Mouse (Mus musculus) layer of hippocampus, adult 8-10 months (tissue): ENCODE measurements around the gene Steap2. TPM values are rescaled to one million over a fixed set of nuclear protein-coding genes. Genes with fewer than 3 reads are reported as not detected.
A peak's percentile ranks its signal among the peaks of the same experiment; 100 is the strongest.

Source experiments
- DNase-seq, 2 experiments: peaks; one replicate each; pipeline ENCODE4 v3.0.0; 2022; ENCODE audit warnings: low spot score in 2 of 2
- total RNA-seq, 4 experiments: library from RNA; stranded (reverse); gene quantifications; 2 replicates each; pipeline ENCODE4 v1.2.4; 2022

The Steap2 gene
- total RNA-seq, 4 experiments from 2014 or later = 5.3 to 5.9 (median 5.5) TPM

DNA sequence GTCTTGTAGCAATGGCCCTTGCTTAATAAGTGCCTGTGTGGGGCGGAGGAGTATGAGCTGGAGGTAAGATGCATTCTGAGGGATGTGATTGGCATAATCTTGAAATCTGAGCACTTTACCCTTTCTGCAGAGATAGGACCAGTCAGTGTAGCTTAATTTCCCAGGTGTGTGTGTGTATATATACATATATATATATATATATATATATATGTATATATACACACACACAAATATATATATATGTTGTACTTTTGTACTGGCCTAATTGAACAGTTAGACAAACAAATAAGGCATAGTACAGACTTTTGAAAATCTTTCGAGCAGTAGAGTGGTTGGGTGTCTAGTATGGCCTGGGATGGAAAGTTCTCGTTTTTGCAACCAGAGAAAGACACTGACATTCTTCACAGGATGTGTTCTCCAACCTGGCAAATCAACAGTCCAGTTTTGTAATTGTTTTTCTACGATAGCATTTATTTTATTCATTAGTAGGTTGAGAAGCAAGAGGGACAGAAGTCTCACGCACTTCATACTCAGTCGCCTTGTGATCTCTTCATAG is 29.9 kb downstream of the Steap2 start:
- no peak for DNase-seq

DNA sequence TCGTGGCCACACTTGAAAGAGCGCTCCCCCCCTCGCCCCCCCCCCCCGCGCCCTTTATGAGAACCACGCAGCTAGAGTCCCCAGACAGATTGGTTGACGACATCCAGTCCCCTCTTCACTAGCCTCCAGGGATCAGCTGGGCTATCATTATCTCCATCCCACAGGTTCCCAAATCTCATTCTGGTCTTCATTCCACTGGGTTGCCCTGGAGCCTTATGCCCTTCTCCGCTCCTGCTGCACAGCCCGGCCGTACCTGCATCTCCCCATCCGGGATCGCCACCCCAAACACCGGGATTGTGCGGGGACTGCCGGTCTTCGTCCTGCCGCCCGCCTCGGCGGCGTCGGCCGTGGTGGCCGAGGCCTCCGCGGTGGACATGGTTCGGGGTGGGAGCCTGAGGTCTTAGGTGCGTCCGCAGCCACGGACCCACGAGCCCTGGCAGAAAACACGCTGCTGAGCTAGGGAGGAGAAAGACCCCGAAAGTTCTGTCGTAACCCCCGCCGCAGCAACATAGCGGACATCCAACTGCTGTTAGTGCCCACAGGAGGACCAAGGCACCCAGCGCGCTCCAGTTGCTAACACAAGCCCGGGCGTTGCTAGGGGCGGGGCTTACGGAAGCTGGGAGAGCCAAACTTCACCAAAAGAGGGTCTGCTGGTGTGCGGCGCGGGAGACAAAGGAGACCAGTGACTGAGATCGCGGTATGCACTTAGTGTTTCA is 30.6 kb downstream of the Steap2 start, which contains the start of gene Cfap69:
Cfap69 (minus strand) TSS at position 585 of the 716 bp plus-strand sequence.
- peak; percentile 81 to 85 for DNase-seq

DNA sequence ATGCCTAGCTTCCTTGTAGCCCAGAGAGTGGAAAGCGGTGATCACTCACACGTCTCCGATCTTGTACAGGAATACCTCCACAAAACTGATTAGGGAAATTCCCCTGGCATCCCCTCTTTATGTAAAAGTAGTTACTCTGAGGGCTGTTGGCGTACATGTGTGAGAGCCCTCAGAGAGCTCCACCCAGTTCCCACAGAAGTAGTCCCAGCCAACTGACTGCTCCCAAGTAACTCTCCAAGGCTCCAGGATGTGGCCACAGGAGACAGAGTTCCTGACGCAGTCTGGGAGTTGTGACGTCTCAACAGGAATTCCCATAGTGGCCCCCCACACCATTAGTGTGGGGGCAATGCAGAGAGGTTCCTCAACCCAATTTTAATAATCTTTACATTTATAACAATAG is 31.3 kb downstream of the Steap2 start:
- DNase-seq = no peak

DNA sequence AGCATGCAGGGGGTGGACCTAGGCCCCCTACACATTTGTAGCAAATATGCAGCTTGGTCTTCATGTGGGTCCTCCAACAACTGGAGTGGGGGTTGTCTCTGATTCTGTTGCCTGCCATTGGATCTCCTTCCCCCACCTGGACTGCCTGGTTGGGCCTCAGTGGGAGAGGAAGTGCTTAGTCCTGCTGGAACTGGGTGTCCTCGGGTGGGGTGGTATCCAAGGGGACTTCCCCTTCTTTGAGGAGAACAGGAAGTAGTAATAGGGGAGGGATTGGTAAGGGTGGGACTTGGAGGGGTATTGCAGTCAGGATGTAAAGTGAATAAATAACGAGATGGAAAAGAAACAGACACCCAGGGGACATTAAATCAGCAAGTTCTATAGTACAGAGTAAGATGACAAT is 35.7 kb downstream of the Steap2 start:
- DNase-seq = no peak

DNA sequence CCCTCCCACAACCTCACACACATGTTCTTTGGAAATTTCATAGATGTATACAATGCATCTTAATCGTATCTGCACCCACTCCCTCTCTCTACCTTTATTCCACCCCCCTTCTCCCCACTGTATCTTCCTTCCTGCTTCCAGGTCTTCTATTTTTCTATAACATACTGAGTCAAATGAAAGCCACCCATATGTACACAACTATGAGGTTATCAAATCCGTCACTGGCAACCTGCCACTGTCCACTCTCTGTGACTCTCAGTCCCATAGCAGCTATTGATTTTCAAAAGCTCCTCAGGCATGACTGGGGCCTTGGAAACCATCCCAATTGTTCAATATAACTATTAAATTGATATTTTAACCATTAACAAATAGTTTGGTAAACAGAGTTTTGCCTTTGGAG is 36.4 kb downstream of the Steap2 start:
- DNase-seq = no peak

DNA sequence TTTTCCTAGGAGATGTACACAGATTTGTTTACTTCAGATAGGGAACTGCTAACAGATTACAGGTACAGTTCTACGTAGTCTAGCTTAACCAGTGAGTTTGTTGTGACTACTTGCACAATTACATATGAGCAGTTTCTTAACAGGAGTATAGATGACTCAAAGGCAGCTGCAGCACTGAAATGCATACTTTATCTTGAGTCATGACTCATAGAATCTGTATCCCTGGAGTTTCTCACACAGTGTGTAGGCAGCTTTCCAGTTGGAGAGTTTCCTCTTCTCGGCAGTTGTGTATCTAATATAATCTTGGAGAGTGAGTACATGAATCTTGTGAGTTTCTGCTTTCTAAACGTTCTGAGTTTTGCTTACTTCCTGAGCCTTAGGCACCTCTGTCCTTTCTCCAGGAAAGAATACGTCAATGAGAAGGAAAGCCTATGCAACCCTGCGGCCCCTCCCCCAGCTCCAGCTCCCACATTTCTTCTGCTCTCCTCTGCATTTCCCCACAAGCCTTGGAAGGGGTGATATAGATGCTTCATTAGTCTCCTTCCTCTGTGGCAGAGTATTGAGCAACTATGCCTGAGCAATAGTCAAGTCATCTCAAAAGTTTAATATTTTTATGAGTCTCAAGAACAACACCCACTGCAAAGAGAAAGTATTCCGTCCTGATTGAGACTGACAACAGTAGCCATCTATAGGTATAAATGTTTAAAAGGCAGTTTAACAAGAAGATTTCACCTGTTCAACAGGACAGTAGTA is 45.4 kb downstream of the Steap2 start:
- peak; percentile 37 to 49 for DNase-seq

DNA sequence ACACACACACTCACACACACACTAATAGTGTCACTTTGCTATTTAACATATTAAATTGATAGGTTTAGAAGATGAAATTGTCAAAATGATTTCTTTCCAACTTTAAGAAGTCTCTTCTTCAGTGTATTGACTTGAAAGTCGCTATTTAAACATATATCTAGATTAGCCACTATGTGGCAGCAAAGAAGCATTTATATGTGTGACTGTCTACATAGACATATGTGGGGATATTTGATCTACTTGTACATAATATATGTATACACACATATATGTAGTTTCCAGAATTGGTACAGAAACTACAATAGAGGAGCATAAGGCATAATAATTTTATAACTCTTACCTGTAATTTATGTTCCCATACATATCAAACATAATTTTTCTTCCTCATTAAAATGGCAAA is 48.2 kb downstream of the Steap2 start:
- no peak for DNase-seq

DNA sequence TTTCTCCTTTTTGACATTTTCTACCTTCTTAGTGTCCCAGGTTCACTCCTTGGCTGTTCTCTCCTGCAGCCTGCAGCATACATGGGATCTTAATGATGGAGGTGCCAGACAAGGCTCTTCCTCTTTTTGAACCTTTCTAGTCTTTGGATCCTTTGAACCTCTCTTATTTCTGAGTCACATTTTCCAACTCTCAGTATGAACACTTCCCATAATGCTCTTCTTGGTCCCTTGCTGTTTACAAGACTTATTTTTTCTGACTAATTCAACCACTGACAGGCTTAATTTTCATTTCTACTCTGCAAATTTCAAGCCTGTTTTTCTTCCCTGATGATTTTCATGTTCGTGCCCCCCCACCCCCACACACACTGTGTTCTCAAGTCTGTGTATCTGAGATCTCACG is 55.9 kb downstream of the Steap2 start:
- DNase-seq = no peak

DNA sequence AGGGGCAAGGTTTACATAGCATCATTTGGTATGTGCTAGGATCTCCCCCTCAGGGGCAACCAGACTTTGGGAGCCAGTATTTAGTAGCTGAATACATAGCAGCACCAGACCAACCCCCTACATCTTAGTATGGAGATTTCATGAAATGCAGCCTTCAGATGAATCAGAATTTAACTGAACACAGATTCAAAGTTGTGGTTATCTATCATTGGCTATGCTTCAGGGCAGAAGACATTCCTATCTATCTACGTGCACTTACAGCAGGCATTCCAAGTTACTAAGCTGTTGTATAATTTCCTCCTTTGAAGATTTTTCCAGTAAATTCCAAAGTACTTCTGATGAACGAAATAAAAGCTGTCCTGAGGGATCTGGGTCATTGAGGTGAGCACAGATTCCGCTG is 68.9 kb downstream of the Steap2 start:
- no peak for DNase-seq

DNA sequence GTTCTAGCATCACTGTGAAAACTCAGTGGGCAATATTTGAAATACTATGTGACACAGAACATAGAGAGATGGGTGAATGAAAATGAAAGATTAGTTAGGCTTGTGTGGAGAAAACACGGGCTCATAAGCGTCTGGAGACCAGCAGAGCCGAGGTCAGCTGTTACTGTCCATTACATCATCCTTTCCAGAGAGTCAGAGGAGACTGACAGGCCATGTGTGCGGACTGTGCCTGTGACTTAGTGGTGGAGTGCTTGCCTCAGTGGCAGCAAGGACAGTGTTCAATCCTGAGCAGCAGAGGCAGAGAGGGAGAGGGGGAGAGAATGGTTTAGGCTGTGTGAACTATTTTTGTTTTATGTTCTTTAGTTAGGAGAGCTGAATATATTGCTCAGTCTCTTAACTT is 76.0 kb downstream of the Steap2 start:
- no peak for DNase-seq

Other genes starting within 250 kb of the Steap2 start
- under 1 TPM in 1 of 4 experiments, not detected in 3; 0.64 TPM for gene 1700015F17Rik, start 215.4 kb downstream of the Steap2 start, total RNA-seq
- gene Cldn12, start 179.6 kb downstream of the Steap2 start, total RNA-seq = 10 to 100 TPM; 25.1 to 33.0 (median 28.2) TPM
- gene Gtpbp10, start 135.0 kb downstream of the Steap2 start, total RNA-seq = 10 to 100 TPM in 3 of 4 experiments, 1 to 10 TPM in 1; 8.1 to 14.7 (median 11.0) TPM
- gene Gm8773, start 120.8 kb downstream of the Steap2 start, total RNA-seq = not detected
- 10 to 100 TPM; 12.4 to 25.5 (median 17.5) TPM for gene Cfap69, start 30.3 kb downstream of the Steap2 start, total RNA-seq
- gene Steap1, start 54.7 kb upstream of the Steap2 start, total RNA-seq = under 1 TPM in 2 of 4 experiments, not detected in 2; 0.58 to 0.73 TPM